Mouse (Mus musculus): ENCODE data around the gene Acbd6. TPM values are rescaled to one million over a fixed set of nuclear protein-coding genes. Genes with fewer than 3 reads are reported as not detected.

Acbd6 gene
- total RNA-seq (2015) (48.5 and 52.6 TPM in 2 replicates), total RNA-seq (2017) (22.2 and 22.9 TPM in 2 replicates)

GRCm38 (mm10) chr1:155558012-155558842 lies at the start of gene Acbd6:
Acbd6 (plus strand) TSS chr1:155558120.
- peak; percentile 87 for ATAC-seq (replicated peaks; ENCODE audit: poor library complexity)

- no peak for ATAC-seq (replicated peaks; ENCODE audit: poor library complexity)
These were observed 47.7 kb upstream of the Acbd6 start for GRCm38 (mm10) chr1:155510263-155510662.

GRCm38 (mm10) chr1:155515866-155516265 lies 42.1 kb upstream of the Acbd6 start:
- no peak for ATAC-seq (replicated peaks; ENCODE audit: poor library complexity)

- peak; percentile 87 for ATAC-seq (replicated peaks; ENCODE audit: poor library complexity)
These were observed 41.3 kb upstream of the Acbd6 start for GRCm38 (mm10) chr1:155516594-155516993.

GRCm38 (mm10) chr1:155517060-155517459 lies 40.9 kb upstream of the Acbd6 start:
- no peak for ATAC-seq (replicated peaks; ENCODE audit: poor library complexity)

GRCm38 (mm10) chr1:155520285-155520684 lies 37.6 kb upstream of the Acbd6 start:
- no peak for ATAC-seq (replicated peaks; ENCODE audit: poor library complexity)

- ATAC-seq (replicated peaks; ENCODE audit: poor library complexity): no peak
These were observed 35.4 kb upstream of the Acbd6 start for GRCm38 (mm10) chr1:155522493-155522892.

- no peak for ATAC-seq (replicated peaks; ENCODE audit: poor library complexity)
These were observed 31.7 kb upstream of the Acbd6 start for GRCm38 (mm10) chr1:155526176-155526575.

GRCm38 (mm10) chr1:155527027-155527786 lies 30.7 kb upstream of the Acbd6 start:
- no peak for ATAC-seq (replicated peaks; ENCODE audit: poor library complexity)

GRCm38 (mm10) chr1:155527787-155528158 lies 30.1 kb upstream of the Acbd6 start:
- no peak for ATAC-seq (replicated peaks; ENCODE audit: poor library complexity)

- ATAC-seq (replicated peaks; ENCODE audit: poor library complexity): no peak
These were observed 29.4 kb upstream of the Acbd6 start for GRCm38 (mm10) chr1:155528405-155529119.

- peak; percentile 14; the same call in 1 of the 2 replicates for ATAC-seq (replicated peaks; ENCODE audit: poor library complexity)
These were observed 28.6 kb upstream of the Acbd6 start for GRCm38 (mm10) chr1:155529120-155529963.

- ATAC-seq (replicated peaks; ENCODE audit: poor library complexity): no peak
These were observed 27.1 kb upstream of the Acbd6 start for GRCm38 (mm10) chr1:155530561-155531457.

GRCm38 (mm10) chr1:155532396-155532795 lies 25.5 kb upstream of the Acbd6 start:
- ATAC-seq (replicated peaks; ENCODE audit: poor library complexity): no peak

GRCm38 (mm10) chr1:155532833-155533688 lies 24.9 kb upstream of the Acbd6 start:
- no peak for ATAC-seq (replicated peaks; ENCODE audit: poor library complexity)

GRCm38 (mm10) chr1:155533689-155533965 lies 24.3 kb upstream of the Acbd6 start:
- no peak for ATAC-seq (replicated peaks; ENCODE audit: poor library complexity)

GRCm38 (mm10) chr1:155537005-155537642 lies 20.8 kb upstream of the Acbd6 start:
- ATAC-seq (replicated peaks; ENCODE audit: poor library complexity): peak; percentile 98

GRCm38 (mm10) chr1:155538006-155538405 lies 19.9 kb upstream of the Acbd6 start:
- ATAC-seq (replicated peaks; ENCODE audit: poor library complexity): no peak
